Mouse (Mus musculus) liver, adult 2 months (tissue): ENCODE measurements around the gene Commd4.

Experiments used
- CTCF ChIP-seq: fragments of 200-500 bp; IDR thresholded peaks from 2 replicates; pipeline ENCODE4 v1.5.1; 2011; ENCODE audit warnings: low read depth, low read length, control low read depth
- POLR2A ChIP-seq: fragments of 200-500 bp; IDR thresholded peaks from 2 replicates; pipeline ENCODE4 v1.6.1; 2011; ENCODE audit warnings: low read length, control low read depth; ENCODE audit not compliant: insufficient read depth; ENCODE audit errors: extremely low read depth

- TF ChIP-seq POLR2A: no peak
- no peak for TF ChIP-seq CTCF
Observed at GRCm38 (mm10) chr9:57137246-57137645, 20.9 kb downstream of the Commd4 start.
